Mouse (Mus musculus) embryonic stem cell, embryonic (primary cell): ENCODE data around the gene Wdr5.

Experiments
- CTCF ChIA-PET, 4 experiments: fragments of 300-600 bp in 2 of 4; fragments of 350-600 bp in 2 of 4; sonication (Branson Sonifier 250); formaldehyde crosslinking; loops; one replicate each; lab custom pipeline; 2022; ENCODE audit warnings: inconsistent platforms in 2 of 4; lab: Charles Lee
- POLR2A ChIA-PET, 4 experiments: fragments of 300-600 bp in 2 of 4; fragments of 350-600 bp in 2 of 4; sonication (Branson Sonifier 250); formaldehyde crosslinking; loops; one replicate each; lab custom pipeline; 2022; ENCODE audit warnings: antibody characterized with exemption in 4 of 4, inconsistent platforms in 1 of 4; lab: Charles Lee

The Wdr5 gene

DNA sequence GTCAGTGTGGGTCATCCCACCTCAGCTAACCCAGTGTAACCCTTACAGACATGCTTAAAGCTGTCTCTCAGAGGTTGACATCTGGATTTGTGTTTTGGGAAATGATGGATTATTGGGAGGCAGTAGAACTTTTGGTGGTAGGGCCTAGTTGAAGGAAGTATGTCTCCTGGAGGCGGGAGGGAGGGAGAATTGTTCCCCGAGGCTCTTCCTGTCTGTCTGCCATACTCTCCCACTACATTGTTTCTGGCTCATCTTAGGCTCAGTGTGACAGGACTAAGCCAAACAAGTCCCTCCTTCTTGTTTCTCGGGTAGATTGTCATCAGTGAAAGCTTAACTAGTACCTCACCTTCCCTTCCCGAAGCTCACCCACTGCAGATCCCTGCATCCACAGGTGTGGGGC, 28.2 kb upstream of the Wdr5 start:
- CTCF ChIA-PET, result interaction anchor here in 1 of 4 experiments (0.5 kb wide), 1 partner anchor 977 kb away, joined by 4 read pairs; no protein-coding TSS in a partner anchor
- POLR2A ChIA-PET, result interaction anchor here in 3 of 4 experiments (0.7 to 2.4 kb wide), 7 partner anchors 18 to 56 kb away, joined by 3 to 12 read pairs (median 4); partner anchors contain the start of gene Brd3 (in 1 of the 3)

DNA sequence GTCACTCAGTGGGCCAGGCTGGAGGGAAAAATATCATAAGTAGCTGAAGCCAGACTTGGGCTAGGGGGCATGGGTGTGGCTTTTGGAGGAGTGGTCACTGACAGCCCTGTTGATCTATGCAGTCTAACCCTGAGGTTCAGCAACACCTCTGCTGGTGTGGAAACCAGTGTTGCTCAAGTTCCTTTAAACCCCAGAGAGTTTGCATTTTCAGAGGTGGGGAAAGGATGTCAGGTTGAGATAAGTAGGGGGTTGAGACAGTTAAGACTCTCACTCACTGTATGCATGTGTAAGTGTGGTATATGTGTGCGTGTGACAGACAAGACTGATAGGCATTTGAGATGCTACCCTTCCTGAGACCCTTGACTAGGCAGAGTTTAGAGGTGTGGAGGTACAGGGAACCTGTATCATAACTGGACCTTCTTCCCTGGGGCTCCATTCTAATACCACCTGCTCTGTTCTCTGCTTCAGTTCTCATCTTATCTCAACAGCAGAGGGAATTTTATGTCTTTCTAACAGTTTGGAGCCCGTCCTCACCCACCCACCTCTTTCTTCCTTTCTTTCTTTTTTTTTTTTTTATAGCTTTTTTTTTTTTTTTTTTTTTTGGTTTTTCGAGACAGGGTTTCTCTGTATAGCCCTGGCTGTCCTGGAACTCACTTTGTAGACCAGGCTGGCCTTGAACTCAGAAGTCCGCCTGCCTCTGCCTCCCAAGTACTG, 27.5 kb upstream of the Wdr5 start:
- CTCF ChIA-PET, result interaction anchor here in 2 of 4 experiments (0.6 kb wide), 2 partner anchors 46 to 279 kb away, joined by 4 to 6 read pairs; partner anchors contain the start of gene Brd3os (in 1 of the 2)

DNA sequence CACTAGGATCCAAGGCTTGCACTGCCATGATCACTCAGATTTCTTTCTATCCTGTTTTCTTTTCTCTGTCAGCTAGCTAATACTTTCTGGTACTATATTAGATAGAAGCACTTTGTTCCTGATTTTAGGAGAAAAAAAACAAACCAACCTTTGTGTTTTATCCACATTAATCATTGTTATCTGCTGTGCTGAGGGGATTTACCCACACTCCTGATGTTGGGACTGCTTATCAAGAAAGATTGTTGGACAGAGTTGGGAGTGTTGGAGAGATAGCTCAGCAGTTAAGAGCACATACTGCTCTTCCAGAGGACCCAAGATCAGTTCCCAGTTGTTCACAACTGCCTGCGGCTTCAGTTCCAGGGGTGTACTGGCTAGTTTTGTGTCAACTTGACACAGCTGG, 26.6 kb upstream of the Wdr5 start:
- ChIA-PET CTCF (interaction anchor here in 1 of 4 experiments (0.6 kb wide), 1 partner anchor 278 kb away, joined by 4 read pairs; no protein-coding TSS in a partner anchor), POLR2A (interaction anchor here in 3 of 4 experiments (0.7 to 2.2 kb wide), 6 partner anchors 13 to 152 kb away, joined by 3 to 11 read pairs (median 3); no protein-coding TSS in a partner anchor)

More for the DNA sequence above, 27.5 kb upstream of the Wdr5 start:
- POLR2A ChIA-PET, result interaction anchor here in 3 of 4 experiments (0.6 to 2.4 kb wide), 9 partner anchors 12 to 1434 kb away, joined by 3 to 12 read pairs (median 3); partner anchors contain the start of gene Brd3 (in 1 of the 3)

DNA sequence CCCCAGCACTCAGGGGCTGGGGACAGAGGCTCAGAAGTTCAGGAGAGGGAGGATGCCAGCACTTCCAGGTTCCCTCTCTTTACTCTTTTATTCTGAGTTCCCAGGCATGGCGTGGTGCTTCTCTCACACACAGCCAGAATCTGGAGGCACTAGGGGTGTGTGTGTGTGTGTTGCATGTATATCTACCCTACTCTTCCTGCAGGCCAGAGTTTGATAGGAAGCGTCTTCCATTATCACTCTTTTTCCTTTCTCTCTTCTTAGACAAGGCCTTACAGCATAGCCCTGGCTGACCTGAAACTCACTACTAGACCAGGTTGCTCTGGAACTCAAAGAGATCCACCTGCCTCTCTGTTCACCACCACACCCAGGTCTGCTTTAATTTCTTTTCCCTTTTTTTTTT, 24.0 kb upstream of the Wdr5 start:
- ChIA-PET CTCF (interaction anchor here in 1 of 4 experiments (1.2 kb wide), 1 partner anchor 15 kb away, joined by 3 read pairs; no protein-coding TSS in a partner anchor), POLR2A (interaction anchor here in 2 of 4 experiments (1.2 to 1.5 kb wide), 2 partner anchors 14 to 15 kb away, joined by 3 to 11 read pairs; no protein-coding TSS in a partner anchor)

DNA sequence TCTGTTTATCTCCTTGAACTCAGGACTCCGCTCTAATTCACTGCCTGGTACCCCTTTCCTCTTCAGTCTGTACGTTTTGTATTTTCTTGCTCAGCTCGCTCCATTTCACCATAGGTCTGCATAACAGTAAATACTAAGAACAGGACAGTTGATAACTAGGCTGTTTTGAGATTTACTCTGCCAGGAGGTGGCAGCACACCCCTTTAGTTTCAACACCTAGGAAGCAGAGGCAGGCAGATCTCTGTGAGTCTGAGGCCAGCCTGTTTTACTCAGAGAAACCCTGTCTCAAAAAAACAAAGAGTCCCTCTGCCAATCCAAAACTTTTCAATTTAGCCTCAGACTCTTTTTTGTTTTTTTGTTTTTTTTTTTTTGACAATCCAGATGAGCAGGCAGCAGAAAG, 21.0 kb upstream of the Wdr5 start:
- CTCF ChIA-PET, result interaction anchor here in 3 of 4 experiments (0.6 to 1.9 kb wide), 15 partner anchors 11 to 276 kb away, joined by 3 to 9 read pairs (median 4); partner anchors contain the start of gene Wdr5 (in 1 of the 3)
- POLR2A ChIA-PET, result interaction anchor here in 2 of 4 experiments (0.7 to 2.8 kb wide), 10 partner anchors 11 to 46 kb away, joined by 3 to 17 read pairs (median 3); partner anchors contain the start of gene Wdr5 (in 2 of the 2)

DNA sequence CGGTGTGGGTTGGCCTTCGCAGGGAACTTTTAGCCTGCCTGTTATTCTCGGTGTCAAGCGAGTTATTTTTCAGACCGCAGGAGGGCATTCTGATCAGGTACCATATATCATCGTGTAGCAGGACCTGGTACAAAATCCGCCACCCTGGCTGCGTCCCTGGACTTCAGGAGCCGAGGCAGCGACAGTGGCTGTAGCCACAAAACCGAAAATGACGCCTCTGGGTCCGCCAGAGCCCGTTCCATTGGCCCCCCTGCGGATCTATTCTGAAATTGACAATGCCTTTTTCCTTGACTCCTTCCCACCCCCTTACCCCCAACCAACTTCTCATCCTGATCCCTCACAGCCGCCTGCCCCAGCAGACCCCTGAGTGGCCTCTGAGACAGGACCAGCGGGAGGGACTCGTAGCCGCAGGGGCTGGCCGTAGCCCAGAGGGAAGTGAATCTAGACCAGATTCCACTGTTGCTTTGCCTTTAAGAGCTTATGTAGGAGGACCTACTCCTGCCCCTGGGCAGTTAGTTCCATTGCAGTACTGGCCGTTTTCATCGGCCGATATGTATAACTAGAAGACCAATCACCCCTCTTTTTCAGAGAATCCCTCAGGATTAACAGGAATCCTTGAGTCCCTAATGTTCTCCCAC, 18.4 kb upstream of the Wdr5 start:
- ChIA-PET CTCF (no interaction called here), POLR2A (interaction anchor here in 1 of 4 experiments (1.3 kb wide), 1 partner anchor 9 kb away, joined by 3 read pairs; no protein-coding TSS in a partner anchor)

DNA sequence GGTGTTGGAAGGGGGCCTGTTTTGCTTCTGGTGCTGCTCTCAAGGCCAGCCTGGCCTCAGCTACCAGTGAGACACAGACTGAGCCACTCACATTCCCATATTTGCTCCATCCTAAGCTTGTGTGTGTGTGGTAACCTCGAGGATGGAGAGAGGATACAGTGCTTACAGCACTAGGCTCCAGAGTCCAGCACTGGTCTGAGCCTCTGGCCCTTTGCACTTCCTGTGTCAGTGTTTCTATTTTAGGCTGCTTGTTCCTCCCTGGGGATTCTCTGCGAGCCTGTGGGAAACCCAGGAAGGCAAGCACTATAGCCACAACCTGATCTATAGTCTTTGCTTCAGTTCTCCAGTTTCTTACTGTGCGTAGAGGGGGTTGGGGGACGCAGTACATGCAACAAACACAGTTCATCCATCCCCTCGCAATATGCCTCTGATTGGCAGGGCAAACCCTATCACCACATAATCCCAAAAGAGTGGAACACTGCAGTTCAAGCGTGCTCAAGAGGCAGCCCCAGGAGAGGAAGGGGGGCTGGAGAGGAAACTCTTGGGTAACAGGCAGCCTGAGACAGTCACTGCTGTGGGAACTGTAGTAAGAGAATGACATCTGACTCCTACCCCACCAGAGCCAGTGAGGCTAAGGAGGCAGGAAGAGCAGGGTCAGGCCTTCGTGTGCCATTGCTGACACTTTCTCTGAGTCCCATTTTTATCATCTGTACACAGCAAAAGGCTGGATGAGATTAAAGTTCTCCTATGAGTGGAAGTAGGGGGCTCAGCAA, 10.7 kb upstream of the Wdr5 start:
- ChIA-PET CTCF (interaction anchor here in 1 of 4 experiments (2.3 kb wide), 1 partner anchor 12 kb away, joined by 7 read pairs; no protein-coding TSS in a partner anchor), POLR2A (interaction anchor here in 3 of 4 experiments (0.5 to 7.6 kb wide), 17 partner anchors 10 to 1483 kb away, joined by 3 to 237 read pairs (median 8); partner anchors contain the start of genes Wdr5 (in 2 of the 3) and Ubac1 (in 1 of the 3))

DNA sequence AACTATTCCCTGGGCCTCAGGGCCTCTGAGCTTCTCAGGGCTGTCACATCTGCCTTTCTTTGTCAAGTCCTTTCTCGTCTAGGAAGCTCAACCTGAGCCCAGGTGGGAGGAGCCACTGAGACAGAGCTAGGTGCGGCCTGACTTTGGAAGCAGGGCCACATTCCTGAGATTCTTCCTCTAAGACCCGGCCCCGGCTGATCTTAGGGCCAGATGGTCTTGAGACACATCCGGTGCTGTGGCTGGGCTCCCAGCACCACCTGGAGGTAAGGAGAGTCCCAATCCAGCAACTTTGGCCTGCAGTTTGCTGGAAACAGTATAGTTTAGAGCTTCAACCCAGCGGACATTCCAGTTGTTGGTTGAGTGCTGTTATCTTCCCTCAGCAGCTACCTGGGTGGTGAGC, 9.4 kb upstream of the Wdr5 start:
- ChIA-PET CTCF (interaction anchor here (0.6 to 2.3 kb wide), 19 partner anchors 9 to 798 kb away, joined by 3 to 12 read pairs (median 3); partner anchors contain the start of genes Wdr5 (in 2 of the 4) and Brd3os (in 1 of the 4)), POLR2A (interaction anchor here (0.6 to 7.6 kb wide), 76 partner anchors 8 to 1018 kb away, joined by 3 to 237 read pairs (median 4); partner anchors contain the start of genes Wdr5 (in 4 of the 4), Brd3os (in 2 of the 4), Col5a1 (in 1 of the 4) and Rxra (in 1 of the 4))

DNA sequence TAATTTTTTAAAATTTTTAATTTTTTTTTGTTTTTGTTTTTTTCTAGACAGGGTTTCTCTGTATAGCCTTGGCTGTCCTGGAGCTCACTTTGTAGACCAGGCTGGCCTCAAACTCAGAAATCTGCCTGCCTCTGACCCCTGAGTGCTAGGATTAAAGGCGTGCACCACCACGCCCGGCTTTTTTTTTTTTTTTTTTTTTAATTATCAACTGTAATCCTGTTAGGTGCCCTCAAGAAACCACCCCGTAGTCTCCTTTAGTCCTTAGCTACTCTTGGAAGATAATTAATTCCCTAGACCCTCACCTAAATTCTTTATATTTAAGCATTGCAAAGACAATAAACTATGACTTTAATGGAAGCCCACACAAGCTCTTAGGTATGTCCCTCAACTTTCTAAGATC, 8.3 kb upstream of the Wdr5 start:
- POLR2A ChIA-PET, result interaction anchor here (0.6 to 7.6 kb wide), 40 partner anchors 9 to 884 kb away, joined by 3 to 237 read pairs (median 5); partner anchors contain the start of genes Brd3os (in 3 of the 4), Wdr5 (in 3 of the 4), Col5a1 (in 1 of the 4) and Rxra (in 1 of the 4)
- CTCF ChIA-PET, result interaction anchor here in 2 of 4 experiments (0.7 to 2.3 kb wide), 8 partner anchors 8 to 79 kb away, joined by 3 to 12 read pairs (median 5); partner anchors contain the start of genes Brd3os (in 1 of the 2) and Wdr5 (in 1 of the 2)

DNA sequence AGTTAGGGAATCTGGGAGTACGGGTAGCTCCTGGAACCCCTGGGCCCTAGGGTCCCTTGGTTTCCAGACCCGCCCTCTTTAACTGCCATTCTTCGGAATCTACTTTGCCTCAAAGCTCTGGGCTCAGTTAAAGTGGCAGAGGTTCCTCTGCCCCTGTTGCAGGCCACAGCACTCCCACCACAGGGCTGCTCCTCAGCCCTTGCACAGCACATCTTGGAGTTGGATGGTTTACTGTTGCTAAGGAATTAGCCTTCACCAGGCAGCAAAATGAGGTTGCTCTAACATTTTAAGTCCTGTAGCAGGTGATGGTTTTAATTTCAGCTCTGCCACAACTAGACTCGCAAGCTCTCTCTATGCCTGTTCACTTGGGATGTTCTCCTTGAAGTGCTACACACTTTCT, 7.4 kb upstream of the Wdr5 start, which contains the start of gene Brd3:
Gene Brd3, minus strand, starts transcription at position 101 of the 400 bp plus-strand sequence.
- ChIA-PET POLR2A (interaction anchor here (0.8 to 7.6 kb wide), 22 partner anchors 8 to 219 kb away, joined by 3 to 237 read pairs (median 9); partner anchors contain the start of genes Wdr5 (in 3 of the 4) and Brd3os (in 2 of the 4)), CTCF (no interaction called here)

DNA sequence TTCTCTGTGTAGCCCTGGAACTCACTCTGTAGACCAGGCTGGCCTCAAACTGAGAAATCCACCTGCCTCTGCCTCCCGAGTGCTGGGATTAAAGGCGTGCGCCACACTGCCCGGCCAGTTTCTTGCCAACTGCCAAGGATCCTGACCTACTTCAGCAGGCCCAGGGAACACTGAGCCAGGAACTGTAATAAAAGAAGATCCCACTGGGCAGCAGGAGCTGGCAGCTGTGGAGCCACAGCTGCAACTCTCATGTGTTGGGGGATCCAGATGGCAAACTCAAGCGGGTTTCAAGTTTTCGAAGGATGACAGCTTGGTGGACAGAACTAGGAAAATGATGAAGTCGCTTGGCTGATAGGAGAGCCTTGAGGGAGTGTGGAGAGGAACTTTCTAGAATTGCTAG, 4.3 kb upstream of the Wdr5 start:
- POLR2A ChIA-PET, result interaction anchor here in 3 of 4 experiments (0.7 kb wide), 4 partner anchors 13 to 269 kb away, joined by 3 to 5 read pairs (median 4); no protein-coding TSS in a partner anchor
- CTCF ChIA-PET, result no interaction called here

DNA sequence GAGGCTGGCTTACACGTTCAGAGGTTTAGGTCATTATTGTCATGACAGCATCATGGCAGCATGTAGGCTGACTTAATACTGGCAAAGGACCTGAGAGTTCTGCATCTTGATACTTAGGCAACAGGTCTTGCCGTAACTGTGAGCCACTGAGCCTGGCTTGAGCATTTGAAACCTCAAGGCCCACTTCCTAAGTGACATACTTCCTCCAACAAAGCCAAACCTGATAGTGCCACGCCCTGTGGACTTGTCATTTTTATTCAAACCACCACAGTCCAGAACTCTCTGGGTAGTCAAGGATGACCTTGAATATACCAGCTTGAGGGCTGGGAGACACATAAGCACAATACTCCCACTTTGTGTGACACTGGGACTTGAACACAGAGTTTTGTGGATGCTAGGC, 2.0 kb upstream of the Wdr5 start:
- CTCF ChIA-PET, result interaction anchor here in 1 of 4 experiments (1.8 kb wide), 1 partner anchor 85 kb away, joined by 4 read pairs; no protein-coding TSS in a partner anchor
- POLR2A ChIA-PET, result interaction anchor here in 3 of 4 experiments (0.7 to 6.0 kb wide), 6 partner anchors 12 to 40 kb away, joined by 3 to 84 read pairs (median 4); no protein-coding TSS in a partner anchor

DNA sequence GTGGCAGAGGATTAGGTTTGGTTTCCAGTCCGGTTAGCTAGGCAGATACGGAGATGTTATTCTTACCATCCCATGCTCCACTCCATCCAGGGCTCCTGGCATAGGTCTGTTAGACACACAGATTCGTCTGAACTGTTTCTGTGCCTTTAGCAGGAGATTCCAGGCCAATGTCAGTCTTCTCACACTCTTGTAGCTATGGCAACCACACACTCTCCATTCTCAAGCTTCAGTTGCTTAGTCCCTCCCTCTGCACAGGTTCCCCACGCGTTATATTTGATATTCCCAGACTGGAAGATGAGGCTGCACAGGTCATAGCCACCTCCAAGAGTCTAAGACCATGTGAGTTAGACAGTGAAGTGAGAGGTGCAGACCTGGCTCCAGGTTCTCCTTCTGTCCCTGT, 1.1 kb upstream of the Wdr5 start:
- ChIA-PET POLR2A (interaction anchor here (0.8 to 7.3 kb wide), 34 partner anchors 7 to 611 kb away, joined by 3 to 237 read pairs (median 5); partner anchors contain the start of genes Brd3 (in 3 of the 4), Brd3os (in 3 of the 4), Surf6 (in 1 of the 4) and Vav2 (in 1 of the 4)), CTCF (interaction anchor here in 3 of 4 experiments (0.6 to 2.0 kb wide), 11 partner anchors 8 to 194 kb away, joined by 3 to 10 read pairs (median 4); no protein-coding TSS in a partner anchor)

DNA sequence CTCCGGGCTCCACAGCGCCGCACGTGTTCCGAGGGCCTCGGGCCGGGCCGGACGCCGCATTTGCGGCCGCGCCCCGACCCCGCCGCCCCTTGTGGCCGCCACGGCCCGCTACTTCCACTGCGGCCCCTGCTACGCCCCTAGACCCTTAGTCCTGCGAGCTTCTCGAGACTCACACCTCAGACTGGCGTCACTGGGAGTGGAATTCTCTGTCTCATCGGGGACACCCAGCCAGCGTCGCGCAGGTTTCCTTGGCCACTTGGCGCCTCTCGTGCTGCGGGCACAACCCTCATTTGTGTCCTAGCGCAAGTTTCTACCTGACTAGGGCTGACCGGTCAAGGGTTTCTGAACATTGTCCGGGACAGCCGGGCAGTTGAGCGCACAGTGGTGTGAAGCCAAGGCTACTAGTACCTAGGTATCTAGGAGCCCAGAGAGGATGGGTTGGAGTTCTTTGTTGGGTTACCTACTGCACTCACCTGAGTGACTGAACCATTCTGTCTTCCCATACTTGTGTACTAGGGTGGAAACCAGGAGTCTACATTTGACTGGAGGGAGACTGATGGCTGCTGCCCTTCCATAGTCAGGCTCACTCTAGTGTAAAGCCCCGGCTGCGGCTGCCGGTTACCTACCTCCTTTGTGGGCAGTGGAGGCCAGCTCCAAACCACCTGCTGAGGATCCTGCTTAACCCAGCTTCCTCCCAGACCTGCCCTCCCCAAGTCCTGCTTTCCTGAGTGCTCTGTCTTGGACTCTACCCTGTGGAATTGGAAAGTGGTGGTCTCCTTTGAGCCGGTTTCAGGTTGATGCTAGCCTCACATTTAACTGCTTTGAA, 597 bp downstream of the Wdr5 start:
- CTCF ChIA-PET, result interaction anchor here in 3 of 4 experiments (0.6 to 2.0 kb wide), 14 partner anchors 10 to 791 kb away, joined by 3 to 12 read pairs (median 3); partner anchors contain the start of gene Brd3os (in 1 of the 3)
- POLR2A ChIA-PET, result interaction anchor here (0.5 to 7.3 kb wide), 58 partner anchors 9 to 1008 kb away, joined by 3 to 237 read pairs (median 5); partner anchors contain the start of genes Brd3 (in 3 of the 4), Brd3os (in 2 of the 4) and 1700007K13Rik (in 1 of the 4)

DNA sequence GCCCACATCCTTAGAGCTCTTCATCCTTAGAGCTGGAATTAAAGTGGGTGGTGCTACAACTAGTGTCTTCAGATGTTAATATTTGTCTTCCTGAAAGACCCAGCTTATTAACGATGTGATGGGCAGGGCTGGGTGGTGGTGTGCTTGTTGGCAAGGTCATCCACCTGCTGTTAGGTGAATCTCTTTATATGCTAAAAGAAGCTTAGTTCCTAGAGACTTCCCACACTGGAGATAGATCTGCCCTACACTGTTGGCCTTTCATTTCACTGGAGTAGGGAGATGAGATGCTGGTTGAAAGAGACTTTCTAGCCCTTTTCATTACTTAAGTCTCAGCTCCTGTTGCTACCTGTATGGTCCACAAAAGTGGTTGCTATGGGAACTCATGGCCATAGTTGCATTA, 1.3 kb downstream of the Wdr5 start:
- ChIA-PET POLR2A (interaction anchor here (0.5 to 7.3 kb wide), 61 partner anchors 8 to 1680 kb away, joined by 3 to 237 read pairs (median 4); partner anchors contain the start of genes Brd3 (in 4 of the 4), Brd3os (in 2 of the 4) and 1700007K13Rik (in 1 of the 4)), CTCF (interaction anchor here (0.6 to 2.0 kb wide), 9 partner anchors 9 to 36 kb away, joined by 3 to 12 read pairs (median 3); no protein-coding TSS in a partner anchor)
